Mouse (Mus musculus) MEL-GATA-1-ER (cell line): ENCODE data around the gene Bglap3.
"Not testable (repeated sequence)": the region's sequence is repeated elsewhere in the genome, so short reads cannot be mapped to it uniquely, and the experiment has no call there.

Experiments used
- DNase-seq: peaks from one replicate; pipeline ENCODE4 v3.0.0-alpha.2; 2012; ENCODE audit warnings: low read depth; ENCODE audit errors: extremely low read depth

Gene Bglap3

GRCm38 (mm10) chr3:88378599-88378998 lies 6.1 kb upstream of the Bglap3 start, which contains the start of gene Bglap2:
Bglap2 (minus strand) TSS chr3:88378699.
- DNase-seq = not testable (repeated sequence)

GRCm38 (mm10) chr3:88376644-88377043 lies 4.1 kb upstream of the Bglap3 start:
- not testable (repeated sequence) for DNase-seq

GRCm38 (mm10) chr3:88375750-88376626 lies 3.4 kb upstream of the Bglap3 start:
- peak; percentile 8 for DNase-seq

GRCm38 (mm10) chr3:88368511-88368910 lies 4.0 kb downstream of the Bglap3 start:
- not testable (repeated sequence) for DNase-seq

- DNase-seq = not testable (repeated sequence)
Measured at GRCm38 (mm10) chr3:88367517-88367916, 5.0 kb downstream of the Bglap3 start.

GRCm38 (mm10) chr3:88366830-88367428 lies 5.6 kb downstream of the Bglap3 start:
- DNase-seq = not testable (repeated sequence)

GRCm38 (mm10) chr3:88365705-88366361 lies 6.7 kb downstream of the Bglap3 start:
- DNase-seq = no peak

GRCm38 (mm10) chr3:88364337-88364736 lies 8.2 kb downstream of the Bglap3 start, which contains the start of gene Paqr6:
Paqr6 (plus strand) TSS chr3:88364584.
- no peak for DNase-seq

- no peak for DNase-seq
Measured at GRCm38 (mm10) chr3:88363700-88364099, 8.8 kb downstream of the Bglap3 start.

GRCm38 (mm10) chr3:88361612-88362313 lies 10.8 kb downstream of the Bglap3 start:
- DNase-seq = no peak

- no peak for DNase-seq
Measured at GRCm38 (mm10) chr3:88361096-88361495, 11.4 kb downstream of the Bglap3 start.

GRCm38 (mm10) chr3:88359989-88360388 lies 12.6 kb downstream of the Bglap3 start:
- no peak for DNase-seq

- no peak for DNase-seq
Measured at GRCm38 (mm10) chr3:88359584-88359983, 13.0 kb downstream of the Bglap3 start.

GRCm38 (mm10) chr3:88354396-88355165 lies 18.0 kb downstream of the Bglap3 start:
- DNase-seq = no peak

GRCm38 (mm10) chr3:88352907-88353306 lies 19.6 kb downstream of the Bglap3 start:
- no peak for DNase-seq

GRCm38 (mm10) chr3:88350732-88351131 lies 21.8 kb downstream of the Bglap3 start:
- DNase-seq = no peak

GRCm38 (mm10) chr3:88339006-88339405 lies 33.5 kb downstream of the Bglap3 start:
- DNase-seq = no peak

GRCm38 (mm10) chr3:88338316-88338715 lies 34.2 kb downstream of the Bglap3 start:
- DNase-seq = peak; percentile 99

- DNase-seq = no peak
Measured at GRCm38 (mm10) chr3:88337367-88338020, 35.0 kb downstream of the Bglap3 start.
